Mouse (Mus musculus) bone marrow macrophage, adult 2 months (primary cell): ENCODE data around the gene Fam122a.

Experiments
- CTCF ChIP-seq: IDR thresholded peaks from 2 replicates; pipeline ENCODE4 v1.5.1; 2012; ENCODE audit warnings: low read depth, mild to moderate bottlenecking, low read length, moderate library complexity
- POLR2A ChIP-seq: IDR thresholded peaks from 2 replicates; pipeline ENCODE4 v1.6.1; 2012; ENCODE audit warnings: mild to moderate bottlenecking, low read depth, low read length, borderline replicate concordance

GRCm38 (mm10) chr19:24468616-24469015, 8.5 kb downstream of the Fam122a start:
- TF ChIP-seq POLR2A (no peak), CTCF (no peak)
